Mouse (Mus musculus) frontal cortex, postnatal 25 days (tissue): ENCODE results near the gene 1700034J05Rik.

ENCODE experiments used
- DNase-seq, 2 experiments: peaks; one replicate each; pipeline ENCODE4 v3.0.0; 2022; ENCODE audit warnings: low spot score in 2 of 2

1700034J05Rik gene

GRCm38 (mm10) chr6:146926415-146926980 lies 27.7 kb downstream of the 1700034J05Rik start:
- DNase-seq: no peak

DNA sequence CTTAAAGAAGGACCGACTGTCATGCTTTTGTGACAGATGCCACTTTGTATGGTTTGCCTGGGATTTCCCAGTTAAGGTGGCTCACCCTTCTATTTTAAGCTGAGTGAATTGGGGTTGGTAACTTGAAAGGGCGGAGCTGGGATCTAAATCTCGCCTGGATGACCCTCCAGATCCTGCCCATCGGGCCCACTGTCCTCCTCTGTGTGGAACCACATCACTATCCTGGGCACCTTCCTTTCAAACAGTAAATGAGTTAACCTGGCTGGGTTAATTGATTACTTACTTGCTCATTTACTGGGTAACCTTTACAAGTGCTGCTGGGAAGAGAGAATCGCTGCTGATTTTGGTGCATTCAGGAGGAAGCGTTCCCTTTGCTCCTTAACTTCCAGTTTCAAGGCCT lies 35.9 kb downstream of the 1700034J05Rik start:
- no peak for DNase-seq

GRCm38 (mm10) chr6:146917396-146917795 lies 36.8 kb downstream of the 1700034J05Rik start:
- DNase-seq: no peak

DNA sequence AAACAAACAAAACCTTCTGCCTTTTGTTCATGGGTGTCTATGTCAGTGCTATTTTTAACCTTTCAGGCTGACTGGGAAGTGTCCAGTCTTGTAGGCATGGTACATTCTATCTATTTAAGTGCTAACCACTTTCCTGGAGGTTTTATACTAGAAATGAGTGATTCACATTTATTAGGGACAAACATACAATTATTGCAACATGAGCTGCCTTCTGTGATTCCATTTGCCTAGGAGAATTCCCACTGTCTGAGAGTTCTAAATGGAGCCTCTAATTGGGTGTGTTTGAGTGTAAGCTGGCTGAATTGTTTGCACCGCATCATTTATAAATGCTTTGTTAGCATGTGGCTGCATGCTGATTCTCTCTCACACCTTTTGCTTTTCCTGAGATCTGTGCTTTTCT lies 38.4 kb downstream of the 1700034J05Rik start:
- DNase-seq: no peak

DNA sequence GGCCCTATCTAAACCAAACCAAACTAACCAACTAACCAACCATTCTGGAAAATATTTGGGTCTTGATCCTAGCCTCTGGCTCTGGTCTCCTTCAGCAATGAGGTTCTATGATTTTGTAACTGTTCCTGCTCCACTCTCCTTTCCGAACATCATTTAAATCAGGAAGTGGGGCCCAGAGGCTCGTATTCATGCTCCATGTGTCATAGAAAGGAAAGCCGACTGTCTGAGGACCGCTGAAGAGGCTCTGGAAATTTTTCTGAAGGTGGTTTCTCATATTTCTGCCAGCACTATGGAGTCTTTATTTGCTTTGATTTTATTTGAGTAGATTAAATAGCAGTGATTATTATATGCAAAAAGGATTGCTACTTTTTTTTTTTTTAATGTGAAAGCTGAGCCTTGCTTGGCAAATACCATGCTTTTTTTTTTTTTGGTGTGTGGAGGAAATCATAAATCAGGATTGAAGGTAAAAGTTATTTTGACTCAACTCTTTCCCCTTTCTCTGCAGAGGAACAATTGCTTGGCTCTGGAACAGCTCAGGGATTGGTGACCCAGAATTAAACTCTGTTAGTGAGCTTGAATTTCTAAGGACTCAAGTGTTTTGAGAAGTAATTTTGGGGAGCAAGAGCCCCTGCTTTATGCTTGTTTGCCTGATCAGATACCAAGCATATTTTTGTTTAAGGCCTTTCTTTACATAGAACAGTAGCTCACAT lies 40.6 kb downstream of the 1700034J05Rik start:
- DNase-seq: no peak

DNA sequence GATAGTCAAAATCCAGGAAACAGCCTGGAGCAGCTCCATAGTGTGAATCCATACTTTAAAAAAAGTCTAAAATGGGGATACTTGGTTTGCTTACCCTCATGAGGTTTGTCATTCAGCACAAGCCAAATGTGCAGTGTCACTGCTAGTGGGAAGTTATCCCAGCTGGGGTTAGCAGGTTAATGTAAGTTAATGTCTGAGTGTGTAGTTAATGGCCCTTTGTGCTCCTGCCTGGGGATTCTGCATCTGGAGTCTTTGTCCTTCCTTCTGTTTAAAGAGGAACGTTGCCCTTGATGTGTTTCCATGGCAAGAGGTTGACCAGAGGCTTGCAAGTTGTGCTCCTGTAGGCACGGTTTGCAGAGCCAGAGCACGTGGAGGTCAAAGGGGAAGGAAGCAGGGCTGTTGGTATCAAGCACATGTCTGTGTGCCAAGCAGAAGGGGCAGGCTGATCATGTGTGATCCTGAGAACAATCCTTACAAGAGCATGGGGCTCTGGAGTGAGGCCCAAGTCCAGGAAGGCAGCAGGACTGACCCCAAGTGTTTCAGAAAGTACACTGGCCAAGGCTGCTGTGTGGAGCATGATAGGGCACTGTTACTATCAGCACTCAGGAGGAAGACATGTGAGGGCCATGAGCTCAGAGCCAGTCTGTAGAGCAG lies 41.3 kb downstream of the 1700034J05Rik start:
- DNase-seq: no peak

DNA sequence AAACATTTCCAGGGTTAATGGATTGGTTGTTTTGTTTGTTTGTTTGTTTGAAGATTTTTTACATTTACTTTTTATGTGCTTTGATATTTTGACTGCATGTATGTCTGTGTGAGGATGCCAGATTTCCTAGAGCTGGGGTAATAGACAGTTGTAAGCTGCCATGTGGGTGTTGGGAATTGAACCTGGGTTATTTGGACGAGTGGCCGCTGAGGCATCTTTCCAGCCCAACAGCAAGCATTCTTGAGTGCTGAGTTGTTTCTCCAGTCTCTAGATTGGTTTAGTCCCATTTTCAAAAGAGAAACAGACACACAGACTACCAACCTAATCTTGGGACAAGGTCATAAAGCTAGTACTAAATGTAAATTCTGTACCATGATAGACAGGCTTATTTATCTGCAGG lies 43.4 kb downstream of the 1700034J05Rik start:
- no peak for DNase-seq

GRCm38 (mm10) chr6:146909725-146910489 lies 44.3 kb downstream of the 1700034J05Rik start:
- no peak for DNase-seq

DNA sequence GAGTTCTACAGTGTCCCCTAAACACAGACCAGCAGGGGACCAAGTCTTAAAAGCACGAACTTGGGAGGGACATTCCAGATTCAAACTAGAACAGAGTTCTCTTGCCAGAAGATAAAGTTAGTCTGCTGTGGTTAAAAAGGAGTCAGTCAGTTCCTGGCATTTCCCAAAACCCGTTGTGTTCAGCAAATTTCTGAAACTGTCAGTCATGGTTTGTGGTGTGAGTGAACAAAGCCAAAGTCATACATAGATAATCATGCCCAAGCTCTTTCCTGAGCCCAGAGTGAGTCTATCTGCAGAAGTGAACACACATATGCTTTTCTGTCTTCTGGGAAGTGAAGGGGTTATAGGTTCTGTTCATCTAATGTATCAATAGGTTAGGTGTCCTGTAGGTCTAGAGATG lies 45.4 kb downstream of the 1700034J05Rik start:
- DNase-seq: no peak

- DNase-seq: no peak
Observed at GRCm38 (mm10) chr6:146907795-146908190, 46.4 kb downstream of the 1700034J05Rik start.

GRCm38 (mm10) chr6:146907061-146907794 lies 47.0 kb downstream of the 1700034J05Rik start:
- no peak for DNase-seq

GRCm38 (mm10) chr6:146906000-146906786 lies 48.0 kb downstream of the 1700034J05Rik start:
- DNase-seq: no peak

DNA sequence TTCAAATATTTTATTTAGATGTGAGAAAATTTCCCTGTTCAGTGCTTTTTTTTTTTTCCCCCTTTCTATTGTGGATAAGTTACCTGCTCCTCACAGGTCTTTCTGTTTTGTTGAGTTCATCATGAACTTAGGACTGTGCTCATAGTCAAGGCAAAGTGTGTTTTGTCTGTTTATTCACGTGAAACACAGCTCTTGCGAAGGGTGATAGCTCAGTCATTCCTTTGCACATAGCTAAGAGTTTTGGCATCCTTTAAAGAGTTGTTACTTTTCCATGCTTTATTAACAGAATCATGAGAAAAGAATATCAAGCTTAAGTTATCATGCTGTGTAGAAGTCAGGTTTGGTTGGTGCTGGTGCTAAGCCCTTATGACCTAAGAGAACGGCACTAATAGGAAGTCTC lies 49.5 kb downstream of the 1700034J05Rik start:
- DNase-seq: no peak

DNA sequence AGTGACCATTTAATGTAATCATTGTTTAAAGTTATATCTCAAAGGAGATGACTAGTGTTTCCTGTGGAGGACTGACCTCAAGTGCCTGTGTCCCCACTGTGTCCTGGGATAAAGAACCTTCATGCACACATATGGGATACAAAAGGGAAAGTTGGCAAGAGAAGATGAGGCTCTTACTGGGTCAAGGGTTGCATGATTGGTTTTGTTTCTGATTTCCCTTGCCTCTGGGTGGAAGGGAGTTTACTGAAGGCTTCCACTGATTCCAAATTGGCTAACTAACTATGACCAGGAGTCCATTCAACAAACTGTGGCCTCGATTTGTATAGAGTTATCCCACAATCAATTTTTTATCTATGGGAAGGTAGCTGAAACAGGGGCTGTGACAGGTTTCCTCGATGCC lies 50.6 kb downstream of the 1700034J05Rik start:
- no peak for DNase-seq

DNA sequence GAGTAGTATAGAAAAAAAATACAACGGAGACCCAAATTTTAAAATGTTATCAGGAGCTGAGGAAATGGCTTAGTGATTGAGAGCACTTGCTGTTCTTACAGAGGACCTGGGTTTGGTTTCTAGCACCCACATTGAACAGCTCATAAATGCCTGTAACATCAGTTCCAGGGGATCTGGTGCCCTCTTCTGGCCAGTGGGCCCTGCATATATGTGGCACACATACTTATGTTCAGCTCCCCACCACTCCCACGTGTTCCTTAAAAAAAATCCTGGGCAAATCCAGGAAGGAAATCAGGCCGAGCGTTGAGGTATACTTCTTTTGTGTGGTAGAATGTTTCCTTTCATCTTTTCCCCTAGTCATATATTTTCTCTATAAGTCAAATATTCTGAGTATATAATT lies 52.3 kb downstream of the 1700034J05Rik start:
- no peak for DNase-seq
